Mouse (Mus musculus): Measurements from ENCODE around the gene Fam19a4. TPM values are rescaled to one million over a fixed set of nuclear protein-coding genes. Genes with fewer than 3 reads are reported as not detected.

Fam19a4 gene
- polyA plus RNA-seq (2012; rRNA removed): 1.5 and 1.7 TPM in 2 replicates

DNA sequence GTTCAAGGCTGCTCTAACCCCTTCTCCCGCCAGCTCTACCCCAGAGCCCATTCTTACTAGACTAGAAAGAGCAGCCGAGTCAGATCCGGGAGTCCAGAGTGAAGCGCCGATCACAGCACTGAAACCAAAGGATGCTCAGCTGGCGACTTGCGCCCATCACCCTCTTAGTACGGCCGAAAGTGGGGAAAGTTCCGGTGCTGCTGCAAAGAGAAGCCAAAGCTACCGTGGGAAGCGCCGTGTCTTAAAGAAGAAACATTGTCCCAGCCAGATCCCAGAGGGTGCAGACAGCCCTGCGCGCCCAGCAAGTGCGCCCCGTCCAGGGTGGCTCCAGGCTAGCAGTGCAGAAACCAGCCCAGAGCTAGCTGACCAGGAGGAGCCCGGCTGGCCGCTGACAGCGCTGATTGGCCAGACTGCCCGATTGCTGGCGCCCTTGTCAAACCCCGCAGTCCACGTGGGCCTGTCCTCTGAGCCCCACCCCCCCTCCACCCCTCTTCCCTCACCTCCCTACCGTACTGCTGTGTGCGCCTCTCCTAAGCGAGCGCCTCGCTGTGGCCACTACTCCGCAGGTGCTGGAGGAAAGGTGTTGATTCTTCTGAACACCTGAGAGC lies at the start of gene Fam19a4:
Fam19a4 (minus strand) TSS at position 340 of the 608 bp plus-strand sequence.

Other genes with a start within 250 kb of the Fam19a4 start
- gene Eogt, start 88.8 kb upstream of the Fam19a4 start, polyA plus RNA-seq (2012; rRNA removed): 13.6 and 15.0 TPM in 2 replicates
- 6.4 TPM in 2 replicates for gene Tmf1, start 118.7 kb upstream of the Fam19a4 start, polyA plus RNA-seq (2012; rRNA removed)
- 82.5 and 90.4 TPM in 2 replicates for gene Uba3, start 145.2 kb upstream of the Fam19a4 start, polyA plus RNA-seq (2012; rRNA removed)
- 90.8 and 99.3 TPM in 2 replicates for gene Arl6ip5, start 150.3 kb upstream of the Fam19a4 start, polyA plus RNA-seq (2012; rRNA removed)
- 0.02 and 2.4 TPM in 2 replicates for gene Lmod3, start 192.3 kb upstream of the Fam19a4 start, polyA plus RNA-seq (2012; rRNA removed)